Mouse (Mus musculus): ENCODE results near the gene Aldh1a2. TPM values are rescaled to one million over a fixed set of nuclear protein-coding genes. Genes with fewer than 3 reads are reported as not detected.
A peak's percentile ranks its signal among the peaks of the same experiment; 100 is the strongest.

The Aldh1a2 gene
- polyA plus RNA-seq, 1 experiment from 2014 or later: 24.3 TPM

GRCm38 (mm10) chr9:71216996-71217792 lies 1.6 kb downstream of the Aldh1a2 start:
- peaks cover 14% of the 10 kb centered on the region for H3K4me1 ChIP-seq (replicated peaks)
- ATAC-seq (replicated peaks; ENCODE audit: insufficient number of reproducible peaks, insufficient read depth, low FRiP score, low read depth): no peak
- 5% methylated on average over 20 of the region's 20 CpGs for WGBS

GRCm38 (mm10) chr9:71217793-71218095 lies 2.2 kb downstream of the Aldh1a2 start:
- Histone ChIP-seq H3K9ac (no peak overlapping the region), H3K4me3 (no peak overlapping the region), H3K27ac (no peak overlapping the region), H3K4me1 (replicated peaks) (peaks cover 14% of the 10 kb centered on the region), H3K27me3 (peaks cover 67% of the 10 kb centered on the region), H3K9me3 (replicated peaks) (no peaks in the 10 kb centered on the region), H3K4me2 (no peak overlapping the region), H3K36me3 (no peaks in the 10 kb centered on the region)
- 39% methylated on average over 5 of the region's 5 CpGs for WGBS
- no peak for ATAC-seq (replicated peaks; ENCODE audit: insufficient number of reproducible peaks, insufficient read depth, low FRiP score, low read depth)

More at GRCm38 (mm10) chr9:71216996-71217792, 1.6 kb downstream of the Aldh1a2 start:
- Histone ChIP-seq H3K27ac (no peak overlapping the region), H3K4me2 (peak overlapping the region; percentile 85; the same call in 1 of the 2 replicates), H3K9ac (no peak overlapping the region), H3K4me3 (peak overlapping the region; percentile 55), H3K36me3 (no peaks in the 10 kb centered on the region), H3K9me3 (replicated peaks) (no peaks in the 10 kb centered on the region), H3K27me3 (peaks cover 64% of the 10 kb centered on the region)

GRCm38 (mm10) chr9:71219161-71219560 lies 3.6 kb downstream of the Aldh1a2 start:
- no peaks in the 10 kb centered on the region for H3K9me3 ChIP-seq (replicated peaks)
- peaks cover 56% of the 10 kb centered on the region for H3K27me3 ChIP-seq
- peaks cover 14% of the 10 kb centered on the region for H3K4me1 ChIP-seq (replicated peaks)
- H3K4me2 ChIP-seq: no peak overlapping the region
- no peak for ATAC-seq (replicated peaks; ENCODE audit: insufficient number of reproducible peaks, insufficient read depth, low FRiP score, low read depth)
- no peak overlapping the region for H3K4me3 ChIP-seq
- H3K36me3 ChIP-seq: no peaks in the 10 kb centered on the region
- H3K9ac ChIP-seq: no peak overlapping the region
- 81% methylated on average over 4 of the region's 4 CpGs for WGBS
- H3K27ac ChIP-seq: no peak overlapping the region

- WGBS: 37% methylated on average over 2 of the region's 2 CpGs
- no peaks in the 10 kb centered on the region for H3K36me3 ChIP-seq
- no peak for ATAC-seq (replicated peaks; ENCODE audit: insufficient number of reproducible peaks, insufficient read depth, low FRiP score, low read depth)
- H3K4me1 ChIP-seq (replicated peaks): peaks cover 11% of the 10 kb centered on the region
- H3K9me3 ChIP-seq (replicated peaks): no peaks in the 10 kb centered on the region
- peaks cover 44% of the 10 kb centered on the region for H3K27me3 ChIP-seq
- H3K4me2 ChIP-seq: no peak overlapping the region
- H3K9ac ChIP-seq: no peak overlapping the region
- H3K27ac ChIP-seq: no peak overlapping the region
- no peak overlapping the region for H3K4me3 ChIP-seq
Observed at GRCm38 (mm10) chr9:71220401-71220800, 4.8 kb downstream of the Aldh1a2 start.

GRCm38 (mm10) chr9:71227226-71227970 lies 11.8 kb downstream of the Aldh1a2 start:
- H3K36me3 ChIP-seq: no peaks in the 10 kb centered on the region
- H3K27ac ChIP-seq: no peak overlapping the region
- no peak overlapping the region for H3K4me2 ChIP-seq
- no peak overlapping the region for H3K9ac ChIP-seq
- H3K27me3 ChIP-seq: 0 out of 2 replicates have a peak, but pooled peaks cover 5% of the 10 kb centered on the region
- no peak overlapping the region for H3K4me3 ChIP-seq
- H3K4me1 ChIP-seq (replicated peaks): no peaks in the 10 kb centered on the region
- H3K9me3 ChIP-seq (replicated peaks): no peaks in the 10 kb centered on the region
- ATAC-seq (replicated peaks; ENCODE audit: insufficient number of reproducible peaks, insufficient read depth, low FRiP score, low read depth): no peak
- WGBS: 43% methylated on average over 10 of the region's 10 CpGs

- Histone ChIP-seq H3K27me3 (no peaks in the 10 kb centered on the region), H3K27ac (no peak overlapping the region), H3K9me3 (replicated peaks) (no peaks in the 10 kb centered on the region), H3K4me2 (no peak overlapping the region), H3K36me3 (no peaks in the 10 kb centered on the region), H3K4me1 (replicated peaks) (no peaks in the 10 kb centered on the region), H3K9ac (no peak overlapping the region), H3K4me3 (no peak overlapping the region)
- no peak for ATAC-seq (replicated peaks; ENCODE audit: insufficient number of reproducible peaks, insufficient read depth, low FRiP score, low read depth)
- WGBS: 12% methylated on average over 6 of the region's 6 CpGs
Observed at GRCm38 (mm10) chr9:71230011-71230410, 14.4 kb downstream of the Aldh1a2 start.

GRCm38 (mm10) chr9:71236540-71236939 lies 21.0 kb downstream of the Aldh1a2 start:
- Histone ChIP-seq H3K27ac (no peak overlapping the region), H3K4me3 (no peak overlapping the region), H3K4me1 (replicated peaks) (no peaks in the 10 kb centered on the region), H3K27me3 (no peaks in the 10 kb centered on the region), H3K36me3 (no peaks in the 10 kb centered on the region), H3K9me3 (replicated peaks) (no peaks in the 10 kb centered on the region), H3K4me2 (no peak overlapping the region), H3K9ac (no peak overlapping the region)
- ATAC-seq (replicated peaks; ENCODE audit: insufficient number of reproducible peaks, insufficient read depth, low FRiP score, low read depth): no peak
- 73% methylated on average over 1 of the region's 1 CpGs for WGBS

GRCm38 (mm10) chr9:71239926-71240325 lies 24.3 kb downstream of the Aldh1a2 start:
- Histone ChIP-seq H3K36me3 (no peaks in the 10 kb centered on the region), H3K27ac (no peak overlapping the region), H3K4me3 (no peak overlapping the region), H3K4me2 (no peak overlapping the region), H3K9ac (no peak overlapping the region), H3K27me3 (no peaks in the 10 kb centered on the region), H3K4me1 (replicated peaks) (no peaks in the 10 kb centered on the region), H3K9me3 (replicated peaks) (no peaks in the 10 kb centered on the region)
- WGBS: 59% methylated on average over 2 of the region's 2 CpGs
- no peak for ATAC-seq (replicated peaks; ENCODE audit: insufficient number of reproducible peaks, insufficient read depth, low FRiP score, low read depth)

- Histone ChIP-seq H3K4me3 (no peak overlapping the region), H3K4me1 (replicated peaks) (no peaks in the 10 kb centered on the region), H3K9me3 (replicated peaks) (no peaks in the 10 kb centered on the region), H3K27ac (no peak overlapping the region), H3K27me3 (no peaks in the 10 kb centered on the region), H3K4me2 (no peak overlapping the region), H3K36me3 (no peaks in the 10 kb centered on the region), H3K9ac (no peak overlapping the region)
- ATAC-seq (replicated peaks; ENCODE audit: insufficient number of reproducible peaks, insufficient read depth, low FRiP score, low read depth): no peak
- 66% methylated on average over 10 of the region's 10 CpGs for WGBS
Observed at GRCm38 (mm10) chr9:71241515-71242411, 26.2 kb downstream of the Aldh1a2 start.

GRCm38 (mm10) chr9:71242412-71242781 lies 26.8 kb downstream of the Aldh1a2 start:
- H3K4me1 ChIP-seq (replicated peaks): no peaks in the 10 kb centered on the region
- no peak overlapping the region for H3K9ac ChIP-seq
- WGBS: 75% methylated on average over 5 of the region's 5 CpGs
- no peak overlapping the region for H3K4me3 ChIP-seq
- H3K9me3 ChIP-seq (replicated peaks): no peaks in the 10 kb centered on the region
- no peak overlapping the region for H3K4me2 ChIP-seq
- H3K27ac ChIP-seq: no peak overlapping the region
- no peaks in the 10 kb centered on the region for H3K27me3 ChIP-seq
- ATAC-seq (replicated peaks; ENCODE audit: insufficient number of reproducible peaks, insufficient read depth, low FRiP score, low read depth): no peak
- no peaks in the 10 kb centered on the region for H3K36me3 ChIP-seq

- Histone ChIP-seq H3K36me3 (no peaks in the 10 kb centered on the region), H3K4me3 (no peak overlapping the region), H3K27ac (no peak overlapping the region), H3K4me1 (replicated peaks) (no peaks in the 10 kb centered on the region), H3K27me3 (peaks cover 3% of the 10 kb centered on the region; the same call in 1 of the 2 replicates), H3K9me3 (replicated peaks) (no peaks in the 10 kb centered on the region), H3K9ac (no peak overlapping the region), H3K4me2 (no peak overlapping the region)
- no peak for ATAC-seq (replicated peaks; ENCODE audit: insufficient number of reproducible peaks, insufficient read depth, low FRiP score, low read depth)
- WGBS: 73% methylated on average over 2 of the region's 2 CpGs
Observed at GRCm38 (mm10) chr9:71254380-71254779, 38.8 kb downstream of the Aldh1a2 start.
